Mouse (Mus musculus) heart, embryonic 13.5 days (tissue): ENCODE data around the gene Cpne6. TPM values are rescaled to one million over a fixed set of nuclear protein-coding genes. Genes with fewer than 3 reads are reported as not detected.

Experiments used
- ATAC-seq: fragments of 200-750 bp; cut with Nextera tagmentation; 2 replicates; pipeline ENCODE4 v1.8.0; 2017; ENCODE audit warnings: moderate TSS enrichment; ENCODE audit not compliant: insufficient number of reproducible peaks, low FRiP score, low TSS enrichment; ENCODE audit errors: extremely low read depth
- H3K27ac ChIP-seq: fragments of 300-500 bp; sonication (generic); replicated peaks from 2 replicates; pipeline ENCODE4 v1.5.1; 2015; ENCODE audit warnings: moderate library complexity, mild to moderate bottlenecking, inconsistent platforms
- H3K27me3 ChIP-seq: fragments of 300-500 bp; sonication (generic); replicated peaks from 2 replicates; pipeline ENCODE4 v1.6.1; 2015; ENCODE audit warnings: mild to moderate bottlenecking, inconsistent platforms
- H3K36me3 ChIP-seq: fragments of 300-500 bp; sonication (generic); 2 replicates; pipeline ENCODE4 v1.6.1; 2015; ENCODE audit warnings: mild to moderate bottlenecking, inconsistent platforms
- H3K4me1 ChIP-seq: fragments of 300-500 bp; sonication (generic); 2 replicates; pipeline ENCODE4 v1.6.1; 2015; ENCODE audit warnings: inconsistent platforms
- H3K4me2 ChIP-seq: fragments of 300-500 bp; sonication (generic); 2 replicates; pipeline ENCODE4 v1.6.1; 2015; ENCODE audit warnings: inconsistent platforms, mild to moderate bottlenecking, moderate library complexity
- H3K4me3 ChIP-seq: fragments of 300-500 bp; sonication (generic); 2 replicates; pipeline ENCODE4 v1.5.1; 2015; ENCODE audit warnings: moderate library complexity, mild to moderate bottlenecking, inconsistent platforms
- H3K9ac ChIP-seq: fragments of 300-500 bp; sonication (generic); 2 replicates; pipeline ENCODE4 v1.6.1; 2015; ENCODE audit warnings: inconsistent platforms, mild to moderate bottlenecking, moderate library complexity
- H3K9me3 ChIP-seq: fragments of 300-500 bp; sonication (generic); 2 replicates; pipeline ENCODE4 v1.6.1; 2016; ENCODE audit warnings: inconsistent platforms
- WGBS: fragments of 180-500 bp; shearing (Covaris S2); methylation state at CpG from one replicate; pipeline ENCODE4 v1.1.7; 2015; ENCODE audit warnings: mixed read lengths; 5-methylcytosine and 5-hydroxymethylcytosine counted together
- polyA plus RNA-seq: library from polyadenylated mRNA; unstranded; fragments of >200 nt; fragmentation: Nextera tagmentation; extraction: Ambion mirVana; gene quantifications from 2 replicates; pipeline ENCODE4 v1.2.1, GENCODE M21; 2015

Gene Cpne6
- polyA plus RNA-seq, 1 experiment from 2014 or later: 0.47 TPM

GRCm38 (mm10) chr14:55478651-55479599 is 31.3 kb upstream of the Cpne6 start, which contains the start of gene Dhrs4:
Dhrs4 (plus strand) TSS chr14:55478758.
- Histone ChIP-seq H3K27me3 (no peaks in the 10 kb centered on the region), H3K4me1 (peaks cover 10% of the 10 kb centered on the region; the same call in 1 of the 2 replicates), H3K9me3 (no peaks in the 10 kb centered on the region), H3K4me2 (peak within 1 kb of the TSS; percentile 75), H3K27ac (peak within 1 kb of the TSS; percentile 86), H3K9ac (peak within 1 kb of the TSS; percentile 89), H3K4me3 (peak within 1 kb of the TSS; percentile 73), H3K36me3 (peaks cover 18% of the 10 kb centered on the region)
- WGBS: 1% methylated on average over 38 of the region's 38 CpGs
- peak; percentile 89 for ATAC-seq

GRCm38 (mm10) chr14:55479629-55480028 is 30.6 kb upstream of the Cpne6 start:
- H3K27ac ChIP-seq: no peak overlapping the region
- WGBS: 87% methylated on average over 10 of the region's 10 CpGs

DNA sequence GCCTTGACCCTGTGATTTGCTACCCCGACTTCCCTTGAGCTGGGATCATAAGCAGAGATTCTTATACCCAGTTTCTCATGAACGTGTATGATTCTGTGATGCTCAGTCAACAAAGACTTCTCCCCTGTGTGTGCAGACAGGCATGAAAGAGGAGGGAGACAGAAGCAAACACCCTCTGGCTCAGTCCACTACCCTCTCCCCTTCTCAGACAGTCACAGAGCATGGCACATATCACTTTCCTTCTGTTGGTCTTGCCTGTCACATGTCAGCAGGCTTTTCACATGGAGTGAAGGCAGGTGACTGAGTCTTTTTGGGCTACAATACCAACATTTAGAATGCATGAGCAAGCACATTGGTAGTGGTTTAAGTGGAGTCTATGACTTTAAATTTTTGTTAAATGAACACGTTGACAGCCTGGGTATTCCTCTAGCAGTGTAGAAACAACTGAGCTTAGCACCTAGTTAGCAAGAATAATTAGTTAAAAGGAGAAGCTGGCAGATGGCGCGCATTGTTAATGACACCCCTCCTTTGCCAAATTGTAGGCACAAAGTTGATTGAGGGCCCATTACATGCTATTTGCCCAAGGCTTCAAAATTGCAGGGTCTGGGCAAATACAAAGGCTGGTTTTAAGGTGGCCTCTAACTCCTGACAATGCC is 25.7 kb upstream of the Cpne6 start:
- 0 out of 2 replicates have a peak, but pooled peaks cover 6% of the 10 kb centered on the region for H3K4me1 ChIP-seq
- no peak overlapping the region for H3K27ac ChIP-seq
- H3K4me2 ChIP-seq: no peak overlapping the region
- peaks cover 54% of the 10 kb centered on the region for H3K36me3 ChIP-seq
- H3K4me3 ChIP-seq: no peak overlapping the region
- no peaks in the 10 kb centered on the region for H3K9me3 ChIP-seq
- H3K9ac ChIP-seq: no peak overlapping the region
- no peak for ATAC-seq
- H3K27me3 ChIP-seq: no peaks in the 10 kb centered on the region
- 74% methylated on average over 5 of the region's 5 CpGs for WGBS

More at GRCm38 (mm10) chr14:55479629-55480028, 30.6 kb upstream of the Cpne6 start:
- Histone ChIP-seq H3K4me1 (peaks cover 10% of the 10 kb centered on the region; the same call in 1 of the 2 replicates), H3K9me3 (no peaks in the 10 kb centered on the region), H3K27me3 (no peaks in the 10 kb centered on the region), H3K36me3 (peaks cover 23% of the 10 kb centered on the region), H3K4me3 (no peak overlapping the region), H3K4me2 (peak overlapping the region; percentile 75), H3K9ac (no peak overlapping the region)
- no peak for ATAC-seq

GRCm38 (mm10) chr14:55486836-55487235 is 23.4 kb upstream of the Cpne6 start:
- Histone ChIP-seq H3K4me1 (peaks cover 12% of the 10 kb centered on the region), H3K4me3 (no peak overlapping the region), H3K9ac (no peak overlapping the region), H3K9me3 (no peaks in the 10 kb centered on the region), H3K4me2 (no peak overlapping the region), H3K27ac (no peak overlapping the region), H3K36me3 (peaks cover 43% of the 10 kb centered on the region), H3K27me3 (no peaks in the 10 kb centered on the region)
- no peak for ATAC-seq
- 76% methylated on average over 8 of the region's 8 CpGs for WGBS

DNA sequence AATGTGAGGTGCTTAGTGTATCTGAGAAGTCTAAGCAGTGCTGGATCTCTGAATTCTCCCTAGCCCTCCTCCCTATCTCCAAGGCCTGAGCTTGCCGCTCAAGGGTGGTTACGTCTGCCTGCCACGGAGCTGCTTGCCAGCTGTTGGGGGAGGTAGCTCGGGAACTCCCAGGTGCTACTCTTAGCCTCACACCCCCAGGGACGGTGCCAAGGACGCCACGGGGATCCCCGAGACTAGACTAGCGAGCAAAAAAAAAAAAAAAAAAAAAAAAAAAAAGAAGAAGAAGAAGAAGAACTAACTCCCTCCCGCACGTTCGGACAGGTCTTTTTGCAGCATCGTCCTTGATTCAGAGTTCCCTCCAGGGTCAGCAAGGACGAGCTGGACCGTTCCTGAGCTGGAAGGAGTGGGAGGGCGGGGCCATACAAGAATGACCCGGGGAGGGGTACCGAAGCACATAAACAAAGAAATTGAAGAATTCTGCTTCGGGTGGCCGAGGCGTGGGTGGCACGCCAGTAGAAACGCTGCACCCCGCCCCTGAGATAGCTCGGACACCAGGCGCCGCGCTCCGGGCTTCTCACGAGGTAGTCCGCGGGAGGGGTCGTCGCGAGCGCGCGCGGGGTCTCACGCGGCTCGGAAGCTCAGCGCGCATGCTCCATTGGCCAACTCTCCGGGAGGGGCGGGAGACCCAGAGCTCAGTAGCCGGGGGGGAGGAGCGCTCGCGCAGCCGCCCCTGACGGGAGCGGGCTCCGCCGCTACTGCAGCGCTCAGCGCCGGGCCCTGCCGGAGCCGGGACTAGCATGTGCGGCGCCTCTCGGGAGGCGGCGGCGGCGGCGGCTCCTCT is 19.7 kb upstream of the Cpne6 start, which contains the start of gene Carmil3:
TSS of gene Carmil3 (plus strand) at position 291 of the 841 bp plus-strand sequence.
- Histone ChIP-seq H3K27me3 (0 out of 2 replicates have a peak, but pooled peaks cover 6% of the 10 kb centered on the region), H3K4me2 (peak within 1 kb of the TSS; percentile 100), H3K9me3 (no peaks in the 10 kb centered on the region), H3K9ac (peak within 1 kb of the TSS; percentile 84), H3K27ac (peak within 1 kb of the TSS; percentile 48), H3K4me3 (peak within 1 kb of the TSS; percentile 82), H3K36me3 (peaks cover 28% of the 10 kb centered on the region), H3K4me1 (peaks cover 17% of the 10 kb centered on the region)
- ATAC-seq: peak; percentile 70
- under 1% methylated on average over 61 of the region's 68 CpGs for WGBS

DNA sequence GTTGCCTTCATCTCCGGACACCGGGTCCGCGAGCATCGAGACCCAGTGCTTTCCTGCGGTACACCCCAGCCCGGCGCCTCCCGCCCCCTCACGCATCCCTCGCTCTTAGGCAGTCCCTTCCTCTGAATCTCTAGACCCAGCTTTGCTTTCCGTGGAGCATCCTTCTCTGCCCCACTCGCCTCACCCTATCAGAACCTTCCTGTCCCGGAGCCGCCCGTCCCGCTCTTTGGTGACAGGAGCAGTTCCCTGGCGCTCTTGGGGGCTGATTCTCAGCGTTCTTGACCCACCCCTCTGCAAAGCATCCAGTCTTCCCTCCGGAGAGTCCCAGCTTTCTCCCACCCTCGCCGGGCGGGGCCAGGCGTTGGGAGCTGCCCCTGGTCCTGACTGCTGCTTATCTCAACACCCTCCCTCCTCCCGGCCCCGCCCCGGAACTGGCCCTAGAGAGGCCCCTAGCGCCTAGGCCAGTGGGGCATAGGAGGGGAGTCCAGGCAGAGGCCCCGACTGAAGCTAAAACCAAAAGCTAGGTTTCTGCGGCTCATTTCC is 18.9 kb upstream of the Cpne6 start:
- 0 out of 2 replicates have a peak, but pooled peaks cover 6% of the 10 kb centered on the region for H3K27me3 ChIP-seq
- H3K4me2 ChIP-seq: peak overlapping the region; percentile 100
- H3K27ac ChIP-seq: peak overlapping the region; percentile 48
- peak; percentile 74 for ATAC-seq
- H3K36me3 ChIP-seq: peaks cover 20% of the 10 kb centered on the region
- H3K9ac ChIP-seq: peak overlapping the region; percentile 84
- peak overlapping the region; percentile 82 for H3K4me3 ChIP-seq
- under 1% methylated on average over 30 of the region's 30 CpGs for WGBS
- H3K4me1 ChIP-seq: peaks cover 25% of the 10 kb centered on the region
- H3K9me3 ChIP-seq: no peaks in the 10 kb centered on the region

- H3K9ac ChIP-seq: no peak overlapping the region
- 36% methylated on average over 3 of the region's 3 CpGs for WGBS
- H3K4me1 ChIP-seq: peaks cover 32% of the 10 kb centered on the region
- H3K27me3 ChIP-seq: 0 out of 2 replicates have a peak, but pooled peaks cover 6% of the 10 kb centered on the region
- H3K9me3 ChIP-seq: no peaks in the 10 kb centered on the region
- H3K4me2 ChIP-seq: peak overlapping the region; percentile 100; the same call in 1 of the 2 replicates
- H3K4me3 ChIP-seq: no peak overlapping the region
- H3K36me3 ChIP-seq: peaks cover 14% of the 10 kb centered on the region
- ATAC-seq: no peak
- no peak overlapping the region for H3K27ac ChIP-seq
Measured at GRCm38 (mm10) chr14:55492103-55492502, 18.1 kb upstream of the Cpne6 start.

GRCm38 (mm10) chr14:55495509-55496240 is 14.6 kb upstream of the Cpne6 start:
- Histone ChIP-seq H3K9me3 (no peaks in the 10 kb centered on the region), H3K9ac (no peak overlapping the region), H3K36me3 (no peaks in the 10 kb centered on the region), H3K27ac (peak overlapping the region; percentile 56; the same call in 1 of the 2 replicates), H3K27me3 (peaks cover 12% of the 10 kb centered on the region), H3K4me1 (peaks cover 29% of the 10 kb centered on the region), H3K4me3 (no peak overlapping the region), H3K4me2 (peak overlapping the region; percentile 44; the same call in 1 of the 2 replicates)
- WGBS: 73% methylated on average over 20 of the region's 20 CpGs
- ATAC-seq: no peak

- H3K9me3 ChIP-seq: no peaks in the 10 kb centered on the region
- peaks cover 12% of the 10 kb centered on the region for H3K27me3 ChIP-seq
- peak overlapping the region; percentile 16 for H3K27ac ChIP-seq
- peaks cover 22% of the 10 kb centered on the region for H3K4me1 ChIP-seq
- 0 out of 2 replicates have a peak, but pooled peaks have one; percentile 9 for ATAC-seq
- H3K36me3 ChIP-seq: no peaks in the 10 kb centered on the region
- WGBS: 57% methylated on average over 16 of the region's 16 CpGs
- H3K4me2 ChIP-seq: peak overlapping the region; percentile 44
- no peak overlapping the region for H3K4me3 ChIP-seq
- H3K9ac ChIP-seq: peak overlapping the region; percentile 41; the same call in 1 of the 2 replicates
Measured at GRCm38 (mm10) chr14:55496761-55497448, 13.3 kb upstream of the Cpne6 start.
